Mouse (Mus musculus): ENCODE measurements around the gene Mctp2. TPM values are rescaled to one million over a fixed set of nuclear protein-coding genes. Genes with fewer than 3 reads are reported as not detected.

The Mctp2 gene
- polyA plus RNA-seq, 1 experiment from 2014 or later, result 4.1 TPM

DNA sequence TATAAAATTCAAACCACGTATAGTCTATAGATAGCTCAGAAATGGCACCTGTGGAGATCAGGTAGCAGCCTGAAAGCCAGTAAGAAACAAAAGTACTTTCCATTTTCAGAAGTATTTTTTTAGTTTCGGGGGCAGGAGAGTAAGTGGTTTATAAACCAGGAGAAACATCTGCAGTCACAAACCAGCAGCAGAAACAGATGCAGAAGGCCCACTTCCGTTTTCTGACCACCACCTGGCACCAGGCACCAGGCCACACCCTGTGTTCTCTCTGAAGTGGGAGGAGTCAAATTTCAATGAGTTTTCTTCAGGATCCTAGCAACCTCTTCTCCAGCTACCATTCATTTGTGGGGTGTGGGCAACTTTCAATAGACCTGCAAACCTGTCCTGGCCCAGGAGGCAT, 25.7 kb downstream of the Mctp2 start:
- H3K4me3 ChIP-seq (replicated peaks; ENCODE audit: low read depth, low read length), result no peak overlapping the region
- H3K4me1 ChIP-seq (replicated peaks; ENCODE audit: insufficient read depth, low read length), result no peaks in the 10 kb centered on the region
- no peaks in the 10 kb centered on the region for H3K9me3 ChIP-seq (replicated peaks; ENCODE audit: low read length)
- ATAC-seq (replicated peaks; ENCODE audit: low FRiP score, low read depth) (no peak), DNase-seq (ENCODE audit: low spot score) (no peak)
- no peaks in the 10 kb centered on the region for H3K27me3 ChIP-seq (ENCODE audit: insufficient read depth, low read length)
- H3K27ac ChIP-seq, result no peak overlapping the region
- H3K36me3 ChIP-seq (ENCODE audit: insufficient read depth, low read length), result no peaks in the 10 kb centered on the region
- no peak for TF ChIP-seq CTCF (IDR thresholded peaks at IDR 0.05; ENCODE audit: low read depth)
- no peak overlapping the region for H3K4me2 ChIP-seq (ENCODE audit: low read length)
- H3K9ac ChIP-seq (ENCODE audit: low read depth, low read length), result no peak overlapping the region
- 64% methylated on average over 3 of the region's 3 CpGs for WGBS

DNA sequence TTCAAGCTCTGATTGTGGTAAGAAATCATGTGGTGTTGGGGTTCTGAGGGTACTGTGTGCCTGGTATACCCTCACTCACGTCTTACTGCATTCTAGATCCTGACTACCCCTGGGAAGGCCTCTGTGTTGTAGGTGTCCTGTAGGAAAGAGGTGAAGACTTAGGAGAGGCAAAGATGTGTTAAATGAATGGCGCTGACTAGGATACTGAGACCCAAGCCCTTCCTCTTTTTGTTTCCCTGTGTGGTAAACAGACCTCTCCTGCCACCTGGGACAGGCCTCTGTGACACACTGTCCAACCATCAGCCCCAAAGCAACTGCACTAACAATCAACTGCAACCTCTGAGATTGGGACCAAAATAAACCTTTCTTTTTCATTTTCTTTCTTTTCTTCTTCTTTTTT, 28.0 kb downstream of the Mctp2 start:
- no peak overlapping the region for H3K4me2 ChIP-seq (ENCODE audit: low read length)
- H3K9ac ChIP-seq (ENCODE audit: low read depth, low read length), result no peak overlapping the region
- no peaks in the 10 kb centered on the region for H3K36me3 ChIP-seq (ENCODE audit: insufficient read depth, low read length)
- H3K27ac ChIP-seq, result no peak overlapping the region
- H3K9me3 ChIP-seq (replicated peaks; ENCODE audit: low read length), result no peaks in the 10 kb centered on the region
- no peak for DNase-seq (ENCODE audit: low spot score)
- no peak for TF ChIP-seq CTCF (IDR thresholded peaks at IDR 0.05; ENCODE audit: low read depth)
- no peak overlapping the region for H3K4me3 ChIP-seq (replicated peaks; ENCODE audit: low read depth, low read length)
- ATAC-seq (replicated peaks; ENCODE audit: low FRiP score, low read depth), result no peak
- WGBS, result 81% methylated on average over 2 of the region's 2 CpGs
- H3K4me1 ChIP-seq (replicated peaks; ENCODE audit: insufficient read depth, low read length), result no peaks in the 10 kb centered on the region
- H3K27me3 ChIP-seq (ENCODE audit: insufficient read depth, low read length), result no peaks in the 10 kb centered on the region

- no peak for ATAC-seq (replicated peaks; ENCODE audit: low FRiP score, low read depth)
- no peak for TF ChIP-seq CTCF (IDR thresholded peaks at IDR 0.05; ENCODE audit: low read depth)
- H3K9ac ChIP-seq (ENCODE audit: low read depth, low read length), result no peak overlapping the region
- H3K36me3 ChIP-seq (ENCODE audit: insufficient read depth, low read length), result no peaks in the 10 kb centered on the region
- H3K27me3 ChIP-seq (ENCODE audit: insufficient read depth, low read length), result no peaks in the 10 kb centered on the region
- H3K27ac ChIP-seq, result no peak overlapping the region
- no peak overlapping the region for H3K4me2 ChIP-seq (ENCODE audit: low read length)
- no peak overlapping the region for H3K4me3 ChIP-seq (replicated peaks; ENCODE audit: low read depth, low read length)
- DNase-seq (ENCODE audit: low spot score), result no peak
- H3K9me3 ChIP-seq (replicated peaks; ENCODE audit: low read length), result no peaks in the 10 kb centered on the region
- no peaks in the 10 kb centered on the region for H3K4me1 ChIP-seq (replicated peaks; ENCODE audit: insufficient read depth, low read length)
- 74% methylated on average over 5 of the region's 5 CpGs for WGBS
These were observed 30.9 kb downstream of the Mctp2 start for GRCm38 (mm10) chr7:72275513-72275912.

GRCm38 (mm10) chr7:72271546-72271945, 34.9 kb downstream of the Mctp2 start:
- WGBS, result 78% methylated on average over 6 of the region's 6 CpGs
- H3K9me3 ChIP-seq (replicated peaks; ENCODE audit: low read length), result no peaks in the 10 kb centered on the region
- no peak overlapping the region for H3K9ac ChIP-seq (ENCODE audit: low read depth, low read length)
- no peak overlapping the region for H3K27ac ChIP-seq
- TF ChIP-seq CTCF (IDR thresholded peaks at IDR 0.05; ENCODE audit: low read depth), result no peak
- ATAC-seq (replicated peaks; ENCODE audit: low FRiP score, low read depth) (no peak), DNase-seq (ENCODE audit: low spot score) (no peak)
- no peaks in the 10 kb centered on the region for H3K27me3 ChIP-seq (ENCODE audit: insufficient read depth, low read length)
- H3K36me3 ChIP-seq (ENCODE audit: insufficient read depth, low read length), result no peaks in the 10 kb centered on the region
- no peak overlapping the region for H3K4me3 ChIP-seq (replicated peaks; ENCODE audit: low read depth, low read length)
- no peak overlapping the region for H3K4me2 ChIP-seq (ENCODE audit: low read length)
- H3K4me1 ChIP-seq (replicated peaks; ENCODE audit: insufficient read depth, low read length), result no peaks in the 10 kb centered on the region

GRCm38 (mm10) chr7:72269994-72270393, 36.4 kb downstream of the Mctp2 start:
- ATAC-seq (replicated peaks; ENCODE audit: low FRiP score, low read depth) (no peak), DNase-seq (ENCODE audit: low spot score) (no peak)
- 79% methylated on average over 6 of the region's 6 CpGs for whole genome bisulfite sequencing
- no peak overlapping the region for H3K4me2 ChIP-seq (ENCODE audit: low read length)
- H3K4me3 ChIP-seq (replicated peaks; ENCODE audit: low read depth, low read length), result no peak overlapping the region
- H3K9me3 ChIP-seq (replicated peaks; ENCODE audit: low read length), result no peaks in the 10 kb centered on the region
- no peak for TF ChIP-seq CTCF (IDR thresholded peaks at IDR 0.05; ENCODE audit: low read depth)
- no peak overlapping the region for H3K27ac ChIP-seq
- no peaks in the 10 kb centered on the region for H3K4me1 ChIP-seq (replicated peaks; ENCODE audit: insufficient read depth, low read length)
- H3K36me3 ChIP-seq (ENCODE audit: insufficient read depth, low read length), result no peaks in the 10 kb centered on the region
- H3K9ac ChIP-seq (ENCODE audit: low read depth, low read length), result no peak overlapping the region
- H3K27me3 ChIP-seq (ENCODE audit: insufficient read depth, low read length), result no peaks in the 10 kb centered on the region

DNA sequence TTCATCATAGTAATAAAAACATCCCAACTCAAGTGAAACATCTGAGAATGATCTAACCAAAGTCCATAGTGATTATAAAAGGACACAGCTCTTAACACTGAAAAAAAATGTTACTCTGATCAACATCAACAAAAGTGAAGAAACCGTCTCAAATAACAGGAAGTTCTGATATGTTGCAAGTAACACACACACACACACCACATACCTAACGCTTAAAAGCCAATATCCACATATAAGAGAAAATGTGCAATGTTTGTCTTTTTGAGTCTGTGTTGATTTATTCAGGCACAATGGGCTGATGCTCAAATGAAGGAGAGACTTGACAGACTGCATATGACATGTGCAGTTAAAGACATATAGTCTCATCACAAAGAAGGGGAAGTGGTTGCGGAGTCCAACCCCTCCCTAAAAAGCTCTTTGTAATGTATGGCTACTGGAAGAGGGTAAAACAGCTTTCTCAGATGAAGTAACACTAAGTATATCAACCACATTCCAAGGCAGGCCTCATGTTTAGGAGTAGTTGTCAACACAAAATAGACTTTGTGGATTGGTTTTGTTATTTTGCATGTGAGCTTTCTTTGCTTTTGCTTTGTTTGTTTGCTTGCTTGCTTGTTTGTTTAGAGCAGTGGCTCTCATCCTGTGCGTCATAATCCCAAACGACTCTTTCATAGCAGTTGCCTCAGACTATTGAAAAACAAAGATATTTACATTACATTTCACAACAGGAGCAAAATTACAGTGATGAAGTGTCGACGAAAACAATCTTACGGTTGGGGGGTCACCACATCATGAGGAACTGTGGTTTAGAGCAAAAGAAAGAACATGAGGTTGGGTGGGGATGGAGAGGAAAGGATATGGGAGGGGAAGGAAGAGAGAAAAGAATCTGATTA, 45.4 kb downstream of the Mctp2 start:
- H3K4me1 ChIP-seq (replicated peaks; ENCODE audit: insufficient read depth, low read length), result no peaks in the 10 kb centered on the region
- H3K9ac ChIP-seq (ENCODE audit: low read depth, low read length), result no peak overlapping the region
- no peak overlapping the region for H3K4me2 ChIP-seq (ENCODE audit: low read length)
- DNase-seq (ENCODE audit: low spot score) (no peak), ATAC-seq (replicated peaks; ENCODE audit: low FRiP score, low read depth) (no peak)
- no peak overlapping the region for H3K27ac ChIP-seq
- H3K4me3 ChIP-seq (replicated peaks; ENCODE audit: low read depth, low read length), result no peak overlapping the region
- 89% methylated on average over 8 of the region's 8 CpGs for WGBS
- H3K27me3 ChIP-seq (ENCODE audit: insufficient read depth, low read length), result no peaks in the 10 kb centered on the region
- H3K9me3 ChIP-seq (replicated peaks; ENCODE audit: low read length), result no peaks in the 10 kb centered on the region
- no peak for TF ChIP-seq CTCF (IDR thresholded peaks at IDR 0.05; ENCODE audit: low read depth)
- no peaks in the 10 kb centered on the region for H3K36me3 ChIP-seq (ENCODE audit: insufficient read depth, low read length)

Measured in kidney, postnatal 0 days (tissue).